Mouse (Mus musculus): ENCODE measurements around the gene Etfb. TPM values are rescaled to one million over a fixed set of nuclear protein-coding genes. Genes with fewer than 3 reads are reported as not detected.

The Etfb gene
- polyA plus RNA-seq, 1 experiment from 2014 or later, result 214 TPM

- ATAC-seq, result peak; percentile 42
- ChIA-PET POLR2A (interaction anchor here (0.6 kb wide), 1 partner anchor 312 kb away, joined by 4 read pairs; no protein-coding TSS in a partner anchor), CTCF (no interaction called here)
- TF ChIP-seq CTCF (IDR thresholded peaks at IDR 0.05), result no peak
- no peak for DNase-seq (ENCODE audit: low read depth, low spot score)
- in situ Hi-C loops (cut with MboI; ENCODE audit: low pct_unique_long_range_greater_than_20kb), result no loop called here
- H3K27me3 ChIP-seq, result peaks cover 10% of the 10 kb centered on the region
Measured at GRCm38 (mm10) chr7:43490182-43490584, 46.3 kb downstream of the Etfb start.

GRCm38 (mm10) chr7:43490861-43491260 is 47.0 kb downstream of the Etfb start:
- in situ Hi-C loops (cut with MboI; ENCODE audit: low pct_unique_long_range_greater_than_20kb), result no loop called here
- ChIA-PET POLR2A (interaction anchor here (0.6 kb wide), 1 partner anchor 313 kb away, joined by 4 read pairs; no protein-coding TSS in a partner anchor), CTCF (no interaction called here)
- no peak for ATAC-seq
- no peak for TF ChIP-seq CTCF (IDR thresholded peaks at IDR 0.05)
- H3K27me3 ChIP-seq, result peaks cover 15% of the 10 kb centered on the region
- DNase-seq (ENCODE audit: low read depth, low spot score), result no peak

GRCm38 (mm10) chr7:43495343-43496021 is 51.6 kb downstream of the Etfb start:
- H3K27me3 ChIP-seq, result peaks cover 15% of the 10 kb centered on the region
- DNase-seq (ENCODE audit: low read depth, low spot score), result no peak
- ChIA-PET POLR2A (no interaction called here), CTCF (interaction anchor here (1.8 to 2.4 kb wide), 2 partner anchors 25 to 73 kb away, joined by 5 to 12 read pairs; no protein-coding TSS in a partner anchor)
- in situ Hi-C loops (cut with MboI; ENCODE audit: low pct_unique_long_range_greater_than_20kb), result no loop called here
- peak; percentile 76 for TF ChIP-seq CTCF (IDR thresholded peaks at IDR 0.05)
- ATAC-seq, result peak; percentile 55

Other genes with a start within 250 kb of the Etfb start
- 14.0 TPM for gene Zfp715, start 130.8 kb upstream of the Etfb start, polyA plus RNA-seq (2021)
- gene Siglecf, start 92.7 kb upstream of the Etfb start, polyA plus RNA-seq (2021), result not detected
- 0.56 TPM for gene Siglecg, start 35.9 kb upstream of the Etfb start, polyA plus RNA-seq (2021)
- not detected for gene Lim2, start 16.4 kb upstream of the Etfb start, polyA plus RNA-seq (2021)
- 0.23 TPM for gene Nkg7, start 7.0 kb upstream of the Etfb start, polyA plus RNA-seq (2021)
- not detected for gene Cldnd2, start 3.3 kb upstream of the Etfb start, polyA plus RNA-seq (2021)
- 0.50 TPM for gene Gm45233, start within 50 bp of the Etfb start, polyA plus RNA-seq (2021)
- 4.0 TPM for gene Vsig10l, start 19.1 kb downstream of the Etfb start, polyA plus RNA-seq (2021)
- gene Iglon5, start 46.0 kb downstream of the Etfb start, polyA plus RNA-seq (2021), result 5.7 TPM
- not detected for gene 4931406B18Rik, start 61.9 kb downstream of the Etfb start, polyA plus RNA-seq (2021)
- 0.06 TPM for gene Cd33, start 100.3 kb downstream of the Etfb start, polyA plus RNA-seq (2021)
- gene Zfp658, start 118.2 kb downstream of the Etfb start, polyA plus RNA-seq (2021), result 3.2 TPM
- 8.7 TPM for gene Zfp719, start 135.5 kb downstream of the Etfb start, polyA plus RNA-seq (2021)
- gene Zfp819, start 163.1 kb downstream of the Etfb start, polyA plus RNA-seq (2021), result 1.1 TPM
- 0.06 TPM for gene Ceacam18, start 190.6 kb downstream of the Etfb start, polyA plus RNA-seq (2021)
- 0.17 TPM for gene Siglece, start 216.1 kb downstream of the Etfb start, polyA plus RNA-seq (2021)
- 10.0 TPM for gene Ctu1, start 227.9 kb downstream of the Etfb start, polyA plus RNA-seq (2021)
- gene Klk14, start 246.3 kb downstream of the Etfb start, polyA plus RNA-seq (2021), result not detected